Mouse (Mus musculus): ENCODE measurements around the gene March8. TPM values are rescaled to one million over a fixed set of nuclear protein-coding genes. Genes with fewer than 3 reads are reported as not detected.

March8 gene
- total RNA-seq, 2 experiments from 2014 or later, result 59.6 to 76.5 TPM

- DNase-seq (ENCODE audit: low spot score in 2 of 2), result no peak
Measured at GRCm38 (mm10) chr6:116370216-116370976, 32.6 kb downstream of the March8 start.

GRCm38 (mm10) chr6:116371500-116371899 lies 33.7 kb downstream of the March8 start:
- no peak for DNase-seq (ENCODE audit: low spot score in 2 of 2)

- no peak for DNase-seq (ENCODE audit: low spot score in 2 of 2)
Measured at GRCm38 (mm10) chr6:116374136-116374535, 36.3 kb downstream of the March8 start.

GRCm38 (mm10) chr6:116374618-116375017 lies 36.8 kb downstream of the March8 start:
- no peak for DNase-seq (ENCODE audit: low spot score in 2 of 2)

GRCm38 (mm10) chr6:116378892-116379291 lies 41.1 kb downstream of the March8 start:
- DNase-seq (ENCODE audit: low spot score in 2 of 2), result no peak

- no peak for DNase-seq (ENCODE audit: low spot score in 2 of 2)
Measured at GRCm38 (mm10) chr6:116380157-116380556, 42.3 kb downstream of the March8 start.

GRCm38 (mm10) chr6:116381605-116382004 lies 43.8 kb downstream of the March8 start:
- DNase-seq (ENCODE audit: low spot score in 2 of 2), result no peak

- no peak for DNase-seq (ENCODE audit: low spot score in 2 of 2)
Measured at GRCm38 (mm10) chr6:116383582-116383981, 45.8 kb downstream of the March8 start.

GRCm38 (mm10) chr6:116385194-116386044 lies 47.6 kb downstream of the March8 start:
- DNase-seq (ENCODE audit: low spot score in 2 of 2), result no peak

GRCm38 (mm10) chr6:116386045-116386415 lies 48.2 kb downstream of the March8 start:
- DNase-seq (ENCODE audit: low spot score in 2 of 2), result no peak

GRCm38 (mm10) chr6:116386506-116386905 lies 48.7 kb downstream of the March8 start:
- DNase-seq (ENCODE audit: low spot score in 2 of 2), result no peak

GRCm38 (mm10) chr6:116388068-116388467 lies 50.2 kb downstream of the March8 start:
- DNase-seq (ENCODE audit: low spot score in 2 of 2), result no peak

- DNase-seq (ENCODE audit: low spot score in 2 of 2), result no peak
Measured at GRCm38 (mm10) chr6:116389481-116389880, 51.7 kb downstream of the March8 start.

- DNase-seq (ENCODE audit: low spot score in 2 of 2), result no peak
Measured at GRCm38 (mm10) chr6:116394916-116395648, 57.3 kb downstream of the March8 start.

GRCm38 (mm10) chr6:116397621-116398020 lies 59.8 kb downstream of the March8 start:
- no peak for DNase-seq (ENCODE audit: low spot score in 2 of 2)

GRCm38 (mm10) chr6:116398136-116398535 lies 60.3 kb downstream of the March8 start:
- no peak for DNase-seq (ENCODE audit: low spot score in 2 of 2)

GRCm38 (mm10) chr6:116401746-116402423 lies 64.1 kb downstream of the March8 start:
- no peak for DNase-seq (ENCODE audit: low spot score in 2 of 2)

- no peak for DNase-seq (ENCODE audit: low spot score in 2 of 2)
Measured at GRCm38 (mm10) chr6:116402426-116402825, 64.6 kb downstream of the March8 start.

- DNase-seq (ENCODE audit: low spot score in 2 of 2), result no peak
Measured at GRCm38 (mm10) chr6:116405243-116405642, 67.4 kb downstream of the March8 start.

GRCm38 (mm10) chr6:116405715-116406114 lies 67.9 kb downstream of the March8 start:
- no peak for DNase-seq (ENCODE audit: low spot score in 2 of 2)

GRCm38 (mm10) chr6:116406152-116406551 lies 68.3 kb downstream of the March8 start:
- DNase-seq (ENCODE audit: low spot score in 2 of 2), result no peak

Data from adrenal gland, adult 18-20 months (tissue).